Mouse (Mus musculus): Measurements from ENCODE around the gene Adar. TPM values are rescaled to one million over a fixed set of nuclear protein-coding genes. Genes with fewer than 3 reads are reported as not detected.
"Not testable (repeated sequence)": the region's sequence is repeated elsewhere in the genome, so short reads cannot be mapped to it uniquely, and the experiment has no call there.

Gene Adar
- total and polyA plus RNA-seq, 2 experiments from 2014 or later: 22.9 to 77.1 TPM

- no peak for ATAC-seq (ENCODE audit: low FRiP score)
- no peak overlapping the region for H3K4me2 ChIP-seq (ENCODE audit: low read depth, low read length, poor library complexity, severe bottlenecking)
- H3K4me3 ChIP-seq (ENCODE audit: low read depth, low read length): no peak overlapping the region
- no peak for DNase-seq (ENCODE audit: low spot score)
- H3K9ac ChIP-seq (replicated peaks; ENCODE audit: low read length, poor library complexity, severe bottlenecking): no peak overlapping the region
- TF ChIP-seq CTCF (IDR thresholded peaks at IDR 0.05): no peak
- 59% methylated on average over 4 of the region's 4 CpGs for WGBS
- H3K9me3 ChIP-seq (ENCODE audit: low read length): no peaks in the 10 kb centered on the region
- no peaks in the 10 kb centered on the region for H3K27me3 ChIP-seq (ENCODE audit: insufficient read depth, low read length)
- no peaks in the 10 kb centered on the region for H3K36me3 ChIP-seq (ENCODE audit: insufficient read depth, low read length)
- H3K4me1 ChIP-seq (ENCODE audit: insufficient read depth, low read length): no peaks in the 10 kb centered on the region
- H3K27ac ChIP-seq (ENCODE audit: low read depth, low read length): no peak overlapping the region
These were observed 81.5 kb downstream of the Adar start for GRCm38 (mm10) chr3:89796358-89796757.

- 82% methylated on average over 3 of the region's 3 CpGs for WGBS
These were observed 83.7 kb downstream of the Adar start for GRCm38 (mm10) chr3:89798518-89798917.

GRCm38 (mm10) chr3:89799476-89799875 is 84.7 kb downstream of the Adar start:
- no peak for TF ChIP-seq CTCF (IDR thresholded peaks at IDR 0.05)
- WGBS: 4% methylated on average over 13 of the region's 13 CpGs
- Histone ChIP-seq H3K4me3 (ENCODE audit: low read depth, low read length) (no peak overlapping the region), H3K4me1 (ENCODE audit: insufficient read depth, low read length) (no peaks in the 10 kb centered on the region), H3K27ac (ENCODE audit: low read depth, low read length) (no peak overlapping the region), H3K9me3 (ENCODE audit: low read length) (no peaks in the 10 kb centered on the region), H3K27me3 (ENCODE audit: insufficient read depth, low read length) (no peaks in the 10 kb centered on the region), H3K9ac (replicated peaks; ENCODE audit: low read length, poor library complexity, severe bottlenecking) (no peak overlapping the region), H3K4me2 (ENCODE audit: low read depth, low read length, poor library complexity, severe bottlenecking) (no peak overlapping the region), H3K36me3 (ENCODE audit: insufficient read depth, low read length) (no peaks in the 10 kb centered on the region)
- no peak for DNase-seq (ENCODE audit: low spot score)
- no peak for ATAC-seq (ENCODE audit: low FRiP score)

More at GRCm38 (mm10) chr3:89798518-89798917, 83.7 kb downstream of the Adar start:
- DNase-seq (ENCODE audit: low spot score): no peak
- no peak for ATAC-seq (ENCODE audit: low FRiP score)
- no peak overlapping the region for H3K4me3 ChIP-seq (ENCODE audit: low read depth, low read length)
- no peak overlapping the region for H3K4me2 ChIP-seq (ENCODE audit: low read depth, low read length, poor library complexity, severe bottlenecking)
- H3K27ac ChIP-seq (ENCODE audit: low read depth, low read length): no peak overlapping the region
- H3K9me3 ChIP-seq (ENCODE audit: low read length): no peaks in the 10 kb centered on the region
- no peaks in the 10 kb centered on the region for H3K36me3 ChIP-seq (ENCODE audit: insufficient read depth, low read length)
- H3K4me1 ChIP-seq (ENCODE audit: insufficient read depth, low read length): no peaks in the 10 kb centered on the region
- H3K27me3 ChIP-seq (ENCODE audit: insufficient read depth, low read length): no peaks in the 10 kb centered on the region
- no peak overlapping the region for H3K9ac ChIP-seq (replicated peaks; ENCODE audit: low read length, poor library complexity, severe bottlenecking)
- no peak for TF ChIP-seq CTCF (IDR thresholded peaks at IDR 0.05)

- not testable (repeated sequence) for ATAC-seq (ENCODE audit: low FRiP score); H3K9me3 ChIP-seq (ENCODE audit: low read length); H3K36me3 ChIP-seq (ENCODE audit: insufficient read depth, low read length); H3K4me2 ChIP-seq (ENCODE audit: low read depth, low read length, poor library complexity, severe bottlenecking); H3K27ac ChIP-seq (ENCODE audit: low read depth, low read length); DNase-seq (ENCODE audit: low spot score); H3K4me1 ChIP-seq (ENCODE audit: insufficient read depth, low read length); H3K27me3 ChIP-seq (ENCODE audit: insufficient read depth, low read length); H3K9ac ChIP-seq (replicated peaks; ENCODE audit: low read length, poor library complexity, severe bottlenecking); H3K4me3 ChIP-seq (ENCODE audit: low read depth, low read length)
- 39% methylated on average over 3 of the region's 3 CpGs for WGBS
These were observed 85.3 kb downstream of the Adar start for GRCm38 (mm10) chr3:89800078-89800477.

GRCm38 (mm10) chr3:89800774-89801506 is 86.1 kb downstream of the Adar start:
- TF ChIP-seq CTCF (IDR thresholded peaks at IDR 0.05): no peak
- Histone ChIP-seq H3K27ac (ENCODE audit: low read depth, low read length) (no peak overlapping the region), H3K4me3 (ENCODE audit: low read depth, low read length) (no peak overlapping the region), H3K27me3 (ENCODE audit: insufficient read depth, low read length) (no peaks in the 10 kb centered on the region), H3K4me1 (ENCODE audit: insufficient read depth, low read length) (no peaks in the 10 kb centered on the region), H3K36me3 (ENCODE audit: insufficient read depth, low read length) (no peaks in the 10 kb centered on the region), H3K4me2 (ENCODE audit: low read depth, low read length, poor library complexity, severe bottlenecking) (no peak overlapping the region), H3K9ac (replicated peaks; ENCODE audit: low read length, poor library complexity, severe bottlenecking) (no peak overlapping the region), H3K9me3 (ENCODE audit: low read length) (no peaks in the 10 kb centered on the region)
- WGBS: 67% methylated on average over 5 of the region's 5 CpGs
- DNase-seq (ENCODE audit: low spot score) (no peak), ATAC-seq (ENCODE audit: low FRiP score) (no peak)

- Histone ChIP-seq H3K4me2 (ENCODE audit: low read depth, low read length, poor library complexity, severe bottlenecking) (no peak overlapping the region), H3K4me1 (ENCODE audit: insufficient read depth, low read length) (no peaks in the 10 kb centered on the region), H3K27ac (ENCODE audit: low read depth, low read length) (no peak overlapping the region), H3K9me3 (ENCODE audit: low read length) (no peaks in the 10 kb centered on the region), H3K4me3 (ENCODE audit: low read depth, low read length) (no peak overlapping the region), H3K36me3 (ENCODE audit: insufficient read depth, low read length) (no peaks in the 10 kb centered on the region), H3K27me3 (ENCODE audit: insufficient read depth, low read length) (no peaks in the 10 kb centered on the region), H3K9ac (replicated peaks; ENCODE audit: low read length, poor library complexity, severe bottlenecking) (no peak overlapping the region)
- TF ChIP-seq CTCF (IDR thresholded peaks at IDR 0.05): no peak
- WGBS: 49% methylated on average over 3 of the region's 3 CpGs
- no peak for DNase-seq (ENCODE audit: low spot score)
- ATAC-seq (ENCODE audit: low FRiP score): no peak
These were observed 86.7 kb downstream of the Adar start for GRCm38 (mm10) chr3:89801507-89801847.

Data from midbrain, postnatal 0 days (tissue).